Mouse (Mus musculus) CH12.LX (cell line): ENCODE results near the gene Psme4.

Experiments
- CTCF ChIP-seq, 2 experiments: IDR thresholded peaks in 1 of 2; conservative IDR thresholded peaks in 1 of 2; 2 replicates each; pipeline ENCODE4 v1.5.1; 2011 to 2012; ENCODE audit warnings: low read depth in 2 of 2, low read length in 2 of 2, improper control_type of control experiment in 1 of 2, inconsistent platforms in 1 of 2, mild to moderate bottlenecking in 1 of 2, moderate library complexity in 1 of 2
- EP300 ChIP-seq: IDR thresholded peaks from 2 replicates; pipeline ENCODE4 v1.6.1; 2011; ENCODE audit warnings: low read length, improper control_type of control experiment
- MYC ChIP-seq: IDR thresholded peaks from 2 replicates; pipeline ENCODE4 v1.6.1; 2011; ENCODE audit warnings: low read depth, mild to moderate bottlenecking, improper control_type of control experiment, low read length

DNA sequence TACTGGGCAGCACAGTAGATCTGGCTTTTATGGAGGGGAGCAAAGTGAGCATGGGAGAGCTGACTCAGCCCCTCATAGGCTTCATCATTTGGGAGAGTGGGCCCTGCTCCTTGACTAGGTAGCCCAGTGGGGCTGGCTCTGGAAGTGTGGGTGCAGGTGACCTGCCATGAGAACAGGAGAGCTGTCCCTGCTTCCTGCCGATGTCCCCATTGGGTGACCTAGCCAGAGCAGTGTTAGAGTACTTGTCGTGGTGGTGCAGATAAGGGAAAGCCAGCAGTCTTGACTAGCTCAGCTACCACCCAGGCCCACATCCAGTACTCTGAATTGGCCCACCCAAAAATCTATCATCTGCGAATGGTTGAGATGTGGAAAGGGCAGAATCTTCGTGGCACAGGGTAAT is 6.0 kb downstream of the Psme4 start:
- TF ChIP-seq EP300 (no peak), CTCF (conservative IDR thresholded peaks at IDR 0.05 in 1 of 2, IDR thresholded peaks at IDR 0.05 in 1 of 2; ENCODE audit: low read depth in 2 of 2, low read length in 2 of 2) (no peak), MYC (no peak)
